In the genomic region with DNA sequence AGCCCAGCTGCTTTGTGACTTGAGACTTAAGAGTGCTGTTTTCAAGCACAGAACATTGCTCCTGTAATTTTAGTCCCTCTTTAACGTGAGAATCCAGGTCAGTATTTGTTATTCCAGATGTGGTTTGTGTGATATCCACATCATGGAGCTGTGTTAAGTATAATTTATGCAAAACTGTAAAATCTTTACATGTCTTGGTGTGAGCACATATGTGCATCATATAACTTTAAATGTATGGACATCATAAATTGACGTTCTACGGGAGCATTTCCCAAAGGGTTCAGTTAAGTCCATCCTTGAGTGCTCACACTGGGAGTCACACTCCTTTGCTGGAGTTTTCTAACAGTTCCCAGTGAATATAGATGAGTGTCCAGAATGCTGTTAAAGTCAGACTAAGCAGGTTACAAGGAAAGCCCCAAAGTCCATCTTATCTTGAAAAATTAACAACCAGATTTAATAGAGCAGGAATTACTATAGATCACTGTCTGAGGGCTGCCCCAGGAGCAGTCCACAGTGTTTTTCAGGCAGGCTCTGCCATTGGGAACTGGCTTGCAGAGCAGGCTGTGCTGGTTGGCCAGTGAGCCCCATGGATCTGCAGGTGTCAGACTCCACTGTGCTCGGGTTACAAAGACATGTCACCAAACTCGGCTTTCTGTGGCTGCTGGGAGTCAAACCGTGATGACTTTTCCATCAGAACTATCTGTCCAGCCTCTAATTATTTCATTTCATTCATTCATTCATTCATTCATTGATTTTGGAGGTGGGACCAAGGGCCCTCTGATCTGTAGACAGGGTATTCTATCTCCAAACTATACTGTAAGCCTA, we compare ENCODE assay signal across 41 mouse cellular contexts. TPM values are rescaled to one million over a fixed set of nuclear protein-coding genes. Genes with fewer than 3 reads are reported as not detected.
"Had no signal": no experiment of that assay in that cellular context is flagged by ENCODE, and none has a peak within 500 bp of the region (broad histone marks: within the 10 kb centered on the region; RNA-seq: fewer than 3 reads in every experiment).

No protein-coding gene starts in this region.

- H3K27me3 ChIP-seq: heart, embryonic 15.5 days; hindbrain, embryonic 13.5 days; hindbrain, embryonic 15.5 days; kidney, embryonic 15.5 days; limb, embryonic 12.5 days; liver, embryonic 13.5 days; liver, embryonic 15.5 days had no signal

- H3K36me3 ChIP-seq: heart, embryonic 13.5 days; heart, embryonic 15.5 days; hindbrain, embryonic 13.5 days; hindbrain, embryonic 15.5 days; kidney, embryonic 15.5 days; limb, embryonic 10.5 days; limb, embryonic 12.5 days; liver, embryonic 13.5 days; liver, embryonic 15.5 days had no signal

- H3K4me3 ChIP-seq: gastrocnemius, adult 2 months; heart, adult 2 months; heart, embryonic 13.5 days; heart, embryonic 15.5 days; hindbrain, embryonic 13.5 days; hindbrain, embryonic 15.5 days; kidney, embryonic 15.5 days; limb, embryonic 10.5 days; limb, embryonic 12.5 days; liver, embryonic 13.5 days; liver, embryonic 15.5 days had no signal

- DNase-seq: gastrocnemius, adult 2 months; gastrocnemius, postnatal 10 days; gastrocnemius, postnatal 36 days; heart, adult 11 months; heart, adult 2 months; heart, postnatal 14 days; heart, postnatal 36 days; kidney, adult 11 months; kidney, adult 2 months; kidney, adult 9 months; kidney, postnatal 14 days; kidney, postnatal 36 days; layer of hippocampus, adult 9-11 months; layer of hippocampus, postnatal 36 days; liver; liver, embryonic 13.5 days had no signal

- H3K4me1 ChIP-seq: hindbrain, embryonic 13.5 days; hindbrain, embryonic 15.5 days; limb, embryonic 10.5 days; limb, embryonic 12.5 days; liver, embryonic 13.5 days; liver, embryonic 15.5 days had no signal

- H3K9me3 ChIP-seq: heart, embryonic 13.5 days; heart, embryonic 15.5 days; hindbrain, embryonic 13.5 days; hindbrain, embryonic 15.5 days; kidney, embryonic 15.5 days; limb, embryonic 10.5 days; limb, embryonic 12.5 days; liver, embryonic 13.5 days; liver, embryonic 15.5 days had no signal

- H3K27ac ChIP-seq: gastrocnemius, adult 2 months; heart, adult 2 months; heart, embryonic 15.5 days; hindbrain, embryonic 13.5 days; hindbrain, embryonic 15.5 days; hindbrain, postnatal 0 days; kidney, embryonic 15.5 days; kidney, postnatal 0 days; limb, embryonic 10.5 days; limb, embryonic 12.5 days; liver, embryonic 13.5 days; liver, embryonic 15.5 days had no signal

RNA-seq across cellular contexts. Expression of gene Lyz1, which starts 2.4 kb away (rescaled TPM):
- total RNA-seq: hematopoietic stem cell, adult 5-6 weeks had no signal
- polyA plus RNA-seq: hindbrain, embryonic 11.5 days; hindbrain, embryonic 13.5 days; hindbrain, embryonic 15.5 days; hindbrain, postnatal 0 days; kidney, embryonic 15.5 days; limb, embryonic 10.5 days; limb, embryonic 12.5 days; liver, embryonic 11.5 days; liver, embryonic 13.5 days had no signal

RNA-seq across cellular contexts. Expression of gene 9530003J23Rik, which starts 51.8 kb away (rescaled TPM):
- total RNA-seq: gastrocnemius, adult 2 months; gastrocnemius, postnatal 10 days; gastrocnemius, postnatal 36 days; heart, adult 2 months; heart, postnatal 14 days; heart, postnatal 36 days; hematopoietic stem cell, adult 5-6 weeks; hindbrain, postnatal 0 days; layer of hippocampus, adult 18-20 months; layer of hippocampus, adult 8-10 months; layer of hippocampus, postnatal 14 days; layer of hippocampus, postnatal 36 days; left cerebral cortex, adult 18-20 months; left cerebral cortex, postnatal 14 days; left cerebral cortex, postnatal 36 days had no signal
- polyA plus RNA-seq: heart, adult 2 months; heart, embryonic 11.5 days; heart, embryonic 13.5 days; heart, embryonic 15.5 days; heart, postnatal 0 days; hindbrain, embryonic 11.5 days; hindbrain, embryonic 15.5 days; hindbrain, postnatal 0 days; intestine, embryonic 14.5 days; intestine, embryonic 16.5 days; kidney, adult 2 months; kidney, embryonic 15.5 days; kidney, postnatal 0 days; large intestine, adult 2 months; limb, embryonic 10.5 days; limb, embryonic 12.5 days; limb, embryonic 14.5 days; liver, embryonic 11.5 days; liver, embryonic 13.5 days; liver, embryonic 15.5 days had no signal
